Mouse (Mus musculus): Measurements from ENCODE around the gene Dhrs4.
A peak's percentile ranks its signal among the peaks of the same experiment; 100 is the strongest.

GRCm38 (mm10) chr14:55497449-55497821, 18.9 kb downstream of the Dhrs4 start:
- peak; percentile 97 for TF ChIP-seq CTCF (IDR thresholded peaks at IDR 0.05; ENCODE audit: insufficient read depth, low read length)
- TF ChIP-seq POLR2A (IDR thresholded peaks at IDR 0.05; ENCODE audit: borderline replicate concordance, extremely low read depth, low read depth, low read length): no peak

All from lung, adult 2 months (tissue).